Mouse (Mus musculus) urinary bladder, adult 18-20 months (tissue): Measurements from ENCODE around the gene Rps25.

Source experiments
- DNase-seq, 2 experiments: peaks; one replicate each; pipeline ENCODE4 v3.0.0; 2022; ENCODE audit warnings: low spot score in 2 of 2, mixed read lengths in 2 of 2

The Rps25 gene

GRCm38 (mm10) chr9:44454891-44455220 is 47.9 kb downstream of the Rps25 start, which contains the start of gene Upk2:
Gene Upk2 (minus strand): TSS chr9:44454976.
- DNase-seq: peak in 1 of 2 experiments; percentile 57

- peak in 1 of 2 experiments; percentile 27 for DNase-seq
These were observed 50.2 kb downstream of the Rps25 start for GRCm38 (mm10) chr9:44457035-44457742.
